Mouse (Mus musculus) testis, adult 2 months (tissue): ENCODE measurements at regions not wholly inside any gene's neighbourhood (a gene's known extent, or its start where the extent isn't known, plus 50 kb on each side); places are given as distances from the start of the nearest gene placed in this dataset.

ENCODE experiments used
- CTCF ChIP-seq: fragments of 200-500 bp; IDR thresholded peaks from 2 replicates; pipeline ENCODE4 v1.5.1; 2012; ENCODE audit warnings: low read depth, mild to moderate bottlenecking, inconsistent platforms, low read length, moderate library complexity; ENCODE audit not compliant: control insufficient read depth, insufficient read depth, insufficient replicate concordance
- POLR2A ChIP-seq: fragments of 200-500 bp; IDR thresholded peaks from 2 replicates; pipeline ENCODE4 v1.6.1; 2012; ENCODE audit warnings: low read depth, mild to moderate bottlenecking, inconsistent platforms, low read length, moderate library complexity; ENCODE audit not compliant: control insufficient read depth

GRCm38 (mm10) chr1:51696471-51696870, 218.2 kb upstream of the Nabp1 start:
- no peak for TF ChIP-seq CTCF
- no peak for TF ChIP-seq POLR2A
